Mouse (Mus musculus) olfactory bulb, adult 2 months (tissue): ENCODE results near the gene Zfp410.

Source experiments
- CTCF ChIP-seq: fragments of 200-500 bp; IDR thresholded peaks from 2 replicates; pipeline ENCODE4 v1.5.1; 2012; ENCODE audit warnings: low read depth, mild to moderate bottlenecking, low read length, moderate library complexity; ENCODE audit not compliant: insufficient read depth
- POLR2A ChIP-seq: fragments of 200-500 bp; IDR thresholded peaks from 2 replicates; pipeline ENCODE4 v1.6.1; 2012; ENCODE audit warnings: mild to moderate bottlenecking, low read depth, low read length, moderate library complexity; ENCODE audit not compliant: insufficient read depth

DNA sequence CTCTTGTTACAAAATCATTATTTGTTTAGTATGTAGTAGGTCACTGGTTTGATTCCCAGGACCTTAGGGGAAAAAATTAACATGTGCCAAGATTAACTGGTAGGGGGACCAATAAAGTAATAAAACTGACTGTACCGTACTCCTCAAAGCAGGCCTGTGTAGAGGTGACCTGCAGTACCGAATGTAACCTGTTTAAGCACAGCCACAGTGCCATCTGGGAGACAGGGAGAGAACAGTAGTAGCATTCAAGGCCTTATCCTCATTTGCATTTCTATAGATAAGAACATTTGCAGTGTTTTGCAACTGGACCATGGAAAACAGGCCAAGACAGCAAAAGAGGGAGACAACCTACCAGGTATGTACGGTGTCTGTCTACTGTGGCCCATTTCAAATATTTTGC, 38.8 kb upstream of the Zfp410 start:
- no peak for TF ChIP-seq CTCF
- TF ChIP-seq POLR2A = no peak
